Mouse (Mus musculus): ENCODE results near the gene Fam20a. TPM values are rescaled to one million over a fixed set of nuclear protein-coding genes. Genes with fewer than 3 reads are reported as not detected.

Fam20a gene
- polyA plus RNA-seq, 1 experiment = 11.8 TPM

Other genes starting within 250 kb of the Fam20a start
- gene Arsg, start 248.9 kb downstream of the Fam20a start, polyA plus RNA-seq (2012; rRNA removed) = 6.7 and 7.0 TPM in 2 replicates
- gene Slc16a6, start 248.7 kb downstream of the Fam20a start, polyA plus RNA-seq (2012; rRNA removed) = 1.2 and 2.4 TPM in 2 replicates
- gene Wipi1, start 110.3 kb downstream of the Fam20a start, polyA plus RNA-seq (2012; rRNA removed) = 44.9 and 49.1 TPM in 2 replicates
- gene Prkar1a, start 72.9 kb downstream of the Fam20a start, polyA plus RNA-seq (2012; rRNA removed) = 176 and 189 TPM in 2 replicates
- 0.03 TPM in 1 of 2 replicates, not detected in the other for gene 1700012B07Rik, start 105.8 kb upstream of the Fam20a start, polyA plus RNA-seq (2012; rRNA removed)